Mouse (Mus musculus) megakaryocyte progenitor cell, adult 5-6 weeks (primary cell): Measurements from ENCODE around the gene Il15. TPM values are rescaled to one million over a fixed set of nuclear protein-coding genes. Genes with fewer than 3 reads are reported as not detected.

Experiments
- ATAC-seq: replicated peaks from 2 replicates; pipeline ENCODE4 v1.8.0; 2016; ENCODE audit warnings: mild to moderate bottlenecking, moderate TSS enrichment, inconsistent platforms; ENCODE audit not compliant: poor library complexity
- total RNA-seq, 2 experiments: library from RNA; stranded (forward) in 1 of 2; stranded (reverse) in 1 of 2; fragments of 157-497, 149-512 nt in 1 of 2; fragments of 200-1000 nt in 1 of 2; gene quantifications; 2 replicates each; pipeline versions ENCODE4 v1.2.3 to v1.2.4; 2015 to 2017

Il15 gene
- total RNA-seq (2015) (29.4 and 34.9 TPM in 2 replicates), total RNA-seq (2017) (26.2 and 27.1 TPM in 2 replicates)

DNA sequence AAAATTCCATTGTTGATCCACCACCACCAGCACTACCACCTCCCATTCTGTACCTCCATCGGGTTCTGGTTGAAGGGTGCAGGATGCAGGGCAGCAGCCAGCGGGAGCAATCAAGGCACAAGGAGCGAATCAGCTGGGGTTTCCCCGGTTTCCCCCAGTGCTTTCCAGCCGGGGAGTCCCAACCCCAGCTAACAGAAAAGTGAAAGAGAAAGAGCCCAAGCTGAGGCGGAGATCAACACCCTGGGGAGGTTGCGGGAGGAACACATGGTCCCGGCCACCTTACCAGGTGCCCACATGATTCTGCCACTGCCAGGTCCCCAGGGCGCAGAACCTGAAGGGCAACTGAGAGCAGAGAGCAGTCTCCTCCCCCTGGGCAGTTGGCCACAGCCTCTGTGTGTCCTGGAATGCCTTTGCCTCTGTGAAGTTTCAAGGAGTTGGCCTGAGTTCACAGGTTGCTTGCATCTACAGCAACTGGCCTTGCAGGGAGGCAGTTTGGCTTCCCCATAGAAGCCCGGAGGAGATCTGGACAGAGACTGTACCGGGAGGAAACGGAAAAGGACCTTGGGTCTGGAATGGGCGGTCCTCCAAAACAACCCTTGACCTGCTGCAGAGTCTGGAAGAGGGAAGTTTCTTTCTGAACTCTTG lies at the start of gene Il15:
Gene Il15, minus strand, starts transcription at position 537 of the 645 bp plus-strand sequence.
- peak; percentile 44 for ATAC-seq

DNA sequence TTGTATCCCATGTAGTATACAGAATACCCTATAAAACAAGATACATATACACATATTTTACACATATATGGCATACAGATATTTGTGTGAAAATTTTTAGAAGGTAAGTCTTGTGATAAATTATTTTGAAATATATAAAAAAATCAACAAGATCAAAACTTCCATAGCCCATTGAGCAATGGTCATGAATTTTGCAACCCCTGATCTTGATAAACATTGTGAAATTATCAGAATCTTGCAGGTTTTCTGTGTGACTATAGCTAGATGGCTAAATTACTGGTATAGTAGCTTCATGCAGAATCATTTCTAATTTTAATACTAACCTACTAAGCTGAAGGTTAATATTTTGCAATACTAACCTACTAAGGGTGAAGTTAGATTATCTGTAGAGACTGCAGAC lies 41.9 kb upstream of the Il15 start:
- ATAC-seq: no peak

DNA sequence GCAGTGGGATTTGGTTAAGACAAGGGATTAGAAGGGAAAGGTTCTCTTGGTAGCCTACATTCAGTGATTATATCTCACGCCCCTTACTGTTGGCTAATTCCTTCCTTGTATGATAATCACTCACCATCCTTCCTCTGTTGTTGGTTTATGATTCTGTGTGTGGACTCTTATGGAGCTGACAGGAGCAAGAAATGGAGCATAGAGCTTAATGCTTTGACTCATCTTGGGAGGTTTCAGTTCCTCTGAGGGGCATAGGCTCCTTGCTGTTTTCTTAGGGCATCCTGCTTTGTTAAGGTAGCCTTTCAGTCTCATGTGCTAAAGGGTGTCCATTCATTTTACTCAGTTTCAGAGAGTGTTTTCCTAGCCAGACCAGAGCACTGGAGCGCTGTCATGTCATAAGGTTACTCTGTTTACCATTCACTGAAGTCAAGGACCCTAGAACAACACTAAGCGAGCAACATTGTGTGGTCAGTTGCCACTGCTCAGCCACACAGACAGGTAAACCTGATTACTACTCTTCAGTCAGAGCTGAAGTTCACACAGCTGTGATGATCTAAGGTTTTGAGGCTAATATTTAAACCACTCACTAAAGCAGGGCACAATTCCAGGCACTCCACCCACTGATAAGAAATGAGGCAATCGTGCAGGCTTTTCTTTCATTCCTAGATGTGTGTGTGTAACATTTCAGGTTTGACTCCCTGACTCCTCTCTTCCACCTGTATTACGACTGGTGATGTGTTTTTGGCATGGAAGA lies 13.7 kb upstream of the Il15 start:
- ATAC-seq: peak; percentile 44

DNA sequence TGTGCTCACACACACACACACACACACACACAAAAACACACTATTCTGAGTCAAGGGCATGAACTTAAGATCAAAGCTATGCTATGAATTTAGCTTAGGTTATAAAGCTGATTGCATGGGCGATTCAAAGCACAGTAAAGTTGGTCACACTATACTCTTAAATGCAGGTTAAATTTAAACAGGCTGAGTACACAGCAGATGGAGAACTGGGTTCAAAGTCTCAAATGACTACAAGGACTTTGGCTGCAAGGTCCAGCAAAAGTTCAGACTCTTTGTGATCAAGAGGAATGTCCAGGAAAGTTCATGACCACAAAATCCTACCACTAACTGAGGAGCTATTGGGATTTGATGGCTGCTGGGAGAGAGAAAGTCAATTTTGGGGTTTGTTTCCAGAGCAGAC lies 12.5 kb upstream of the Il15 start:
- no peak for ATAC-seq

GRCm38 (mm10) chr8:82410135-82410534 lies 7.1 kb upstream of the Il15 start:
- no peak for ATAC-seq

DNA sequence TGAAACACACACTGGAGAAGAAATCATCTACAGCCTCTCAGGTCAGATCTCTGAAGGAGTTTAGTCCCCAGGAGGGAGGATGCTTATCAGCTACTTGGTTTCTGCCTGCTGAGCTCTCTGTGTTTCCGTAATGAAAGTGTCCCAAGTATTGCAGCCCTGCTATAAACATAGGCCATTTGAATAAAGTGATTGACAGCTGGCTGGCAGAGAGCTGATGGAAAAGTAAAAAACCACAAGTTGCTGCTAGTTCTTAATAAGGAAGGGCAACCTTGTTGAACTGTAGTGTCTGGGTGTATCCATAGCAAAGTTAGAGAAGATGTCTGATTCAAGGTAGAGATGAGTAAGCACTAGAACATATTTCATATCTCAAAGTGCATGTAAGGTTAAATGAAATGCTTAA lies 4.0 kb upstream of the Il15 start:
- no peak for ATAC-seq

- no peak for ATAC-seq
These were observed 1.0 kb upstream of the Il15 start for GRCm38 (mm10) chr8:82404068-82404467.

GRCm38 (mm10) chr8:82402261-82402685 lies 749 bp downstream of the Il15 start:
- peak; percentile 24 for ATAC-seq

- no peak for ATAC-seq
These were observed 1.5 kb downstream of the Il15 start for GRCm38 (mm10) chr8:82401490-82401889.

DNA sequence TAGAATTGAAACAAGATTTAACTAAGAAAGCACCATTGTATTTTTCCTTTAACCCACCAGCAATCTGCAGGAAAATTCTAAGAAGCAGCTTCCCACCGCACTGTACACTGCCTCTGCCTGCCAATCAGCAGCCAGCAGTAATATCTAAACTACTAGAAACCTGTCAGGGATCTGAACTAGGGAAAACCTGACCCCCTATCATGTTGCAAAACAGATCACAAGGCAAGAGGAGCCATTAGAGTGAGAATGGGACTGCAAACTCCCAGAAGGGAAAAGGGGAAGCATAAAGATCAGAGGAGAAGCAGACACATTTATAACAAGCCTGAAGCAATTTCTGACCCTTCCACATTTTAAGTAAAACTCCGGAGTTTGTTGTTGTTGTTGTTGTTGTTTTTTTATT lies 2.0 kb downstream of the Il15 start:
- ATAC-seq: peak; percentile 49

- ATAC-seq: peak; percentile 37
These were observed 2.6 kb downstream of the Il15 start for GRCm38 (mm10) chr8:82400376-82400775.

- ATAC-seq: peak; percentile 37; the same call in 1 of the 2 replicates
These were observed 4.5 kb downstream of the Il15 start for GRCm38 (mm10) chr8:82398546-82398945.

DNA sequence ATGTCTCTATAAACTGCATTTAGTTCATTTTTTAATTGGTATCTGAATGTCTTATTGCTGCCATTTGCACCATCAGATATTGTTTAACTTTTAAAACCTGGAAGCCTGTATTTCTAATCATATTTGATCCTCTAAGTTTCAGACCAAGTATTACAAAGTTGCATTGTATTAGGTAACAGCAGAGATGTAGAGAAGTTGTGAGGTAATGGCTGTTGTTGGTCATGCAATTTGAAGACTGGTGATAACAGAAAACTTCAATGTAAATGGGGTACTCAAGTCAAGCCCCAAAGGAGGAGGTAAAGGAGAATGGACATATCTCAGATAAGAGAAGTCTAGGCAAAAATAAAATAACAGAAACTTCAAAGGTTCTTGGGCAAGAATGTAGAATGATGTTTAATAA lies 11.8 kb downstream of the Il15 start:
- ATAC-seq: no peak

- no peak for ATAC-seq
These were observed 14.6 kb downstream of the Il15 start for GRCm38 (mm10) chr8:82388356-82388902.

GRCm38 (mm10) chr8:82387614-82388013 lies 15.4 kb downstream of the Il15 start:
- ATAC-seq: peak; percentile 70

DNA sequence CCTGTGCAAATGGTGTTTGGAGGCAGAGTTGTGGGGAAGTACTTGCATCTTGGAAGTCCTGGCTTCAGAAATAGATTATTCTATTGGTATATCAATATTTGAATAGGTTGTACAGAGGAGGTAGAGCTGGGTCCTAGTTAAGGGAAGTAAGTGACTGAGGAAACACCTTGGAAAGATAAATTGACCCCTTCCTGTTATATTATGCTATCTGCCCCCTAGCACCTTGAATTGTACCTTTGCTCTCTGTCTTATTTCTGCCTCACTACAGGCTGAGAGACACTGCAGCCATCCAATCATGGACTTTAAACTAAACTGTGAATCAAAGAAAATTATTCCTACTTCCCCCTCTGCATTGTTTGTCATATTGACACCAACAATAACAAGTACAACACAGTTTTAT lies 17.2 kb downstream of the Il15 start:
- no peak for ATAC-seq

DNA sequence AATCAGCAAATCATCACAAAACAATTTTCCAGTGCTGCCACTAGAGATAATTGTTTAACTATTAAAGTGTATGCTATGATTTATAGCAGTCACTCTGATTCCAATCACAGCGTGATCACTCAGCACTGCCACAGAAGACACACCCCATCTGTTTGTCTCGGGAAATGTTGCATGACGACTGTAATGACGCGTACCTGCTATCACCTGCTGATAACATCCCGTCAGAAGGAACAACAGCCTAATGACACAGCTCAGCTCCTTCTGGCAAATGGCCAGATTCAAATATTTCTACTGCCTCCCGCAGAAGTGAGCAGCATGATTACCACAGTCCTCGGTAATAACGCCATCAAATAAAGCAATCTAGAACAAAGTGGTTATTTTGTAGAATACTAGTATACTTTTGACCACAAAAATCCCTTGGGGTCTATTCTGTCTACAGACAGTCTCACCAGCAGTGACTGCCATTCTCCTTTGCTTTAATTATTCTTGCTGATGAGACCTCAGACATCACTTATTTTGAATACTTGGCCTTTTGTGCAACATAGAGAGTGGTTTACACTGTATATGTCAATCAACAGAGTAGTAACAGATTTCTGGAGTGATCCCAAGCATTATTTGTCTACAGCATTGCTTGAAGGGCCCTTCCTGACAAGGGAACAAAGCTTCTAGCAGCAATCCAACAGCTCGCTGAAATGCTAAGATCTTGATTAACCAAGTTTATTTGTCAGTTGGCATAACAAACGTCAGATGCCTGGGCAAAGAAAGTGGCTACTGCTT lies 18.4 kb downstream of the Il15 start:
- ATAC-seq: peak; percentile 20; the same call in 1 of the 2 replicates

- ATAC-seq: peak; percentile 92
These were observed 19.7 kb downstream of the Il15 start for GRCm38 (mm10) chr8:82383346-82383745.

DNA sequence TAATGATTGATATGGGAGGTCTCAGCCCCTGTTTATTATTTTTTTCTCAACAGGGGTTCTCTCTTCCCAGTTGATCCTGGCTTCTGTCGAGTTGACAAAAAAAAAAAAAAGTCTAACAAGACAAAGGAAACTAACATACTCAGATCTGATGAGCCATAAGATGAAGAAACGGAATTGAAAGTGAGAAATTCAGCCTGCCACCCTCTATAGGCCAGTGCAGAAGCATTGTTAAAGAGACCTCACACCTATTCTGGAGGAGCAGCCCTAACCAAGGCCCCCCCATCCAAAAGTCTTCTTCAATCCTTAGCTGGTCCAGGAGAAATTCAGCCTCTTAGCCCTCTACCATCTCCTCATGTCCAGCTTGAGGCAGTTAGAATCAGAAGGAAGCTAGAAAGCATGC lies 20.7 kb downstream of the Il15 start:
- ATAC-seq: peak; percentile 23; the same call in 1 of the 2 replicates

DNA sequence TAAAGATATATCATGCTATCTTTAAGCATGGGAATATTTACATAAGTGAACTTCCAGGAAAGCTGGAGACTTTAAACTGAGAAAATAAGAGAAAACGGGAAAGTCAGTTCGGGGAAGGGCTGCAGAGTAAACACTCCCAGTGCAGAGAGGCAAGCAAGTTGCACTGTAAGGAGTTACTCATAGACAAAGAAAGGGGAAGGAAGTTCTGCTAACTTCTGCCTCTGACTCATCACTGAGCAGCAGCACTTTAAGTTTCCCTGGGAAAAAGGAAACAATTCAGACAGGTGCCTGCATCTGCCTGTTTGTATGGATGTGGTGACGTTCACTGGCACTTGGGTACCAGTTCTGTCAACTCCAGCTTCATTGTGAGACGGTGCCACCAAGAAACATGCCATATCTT lies 28.6 kb downstream of the Il15 start:
- peak; percentile 93 for ATAC-seq

DNA sequence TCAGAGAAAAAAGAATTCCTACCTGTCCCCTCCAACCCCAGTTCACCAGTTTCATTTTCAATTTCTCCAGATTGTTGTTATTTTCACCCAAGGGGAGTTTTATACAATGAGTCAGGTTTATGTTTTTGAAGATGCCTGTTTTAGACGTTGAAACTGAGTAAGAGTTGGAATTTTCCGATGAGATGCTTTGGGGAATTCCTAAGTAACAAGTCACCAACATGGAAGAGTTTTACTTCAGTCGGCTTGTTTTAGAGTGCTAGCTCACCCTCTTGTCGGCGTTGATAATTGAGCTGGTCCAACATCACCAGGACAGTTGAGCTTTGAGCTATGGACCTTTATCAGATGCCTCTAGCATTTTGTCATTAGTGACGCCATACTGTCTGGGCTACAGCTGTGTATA lies 30.2 kb downstream of the Il15 start:
- ATAC-seq: no peak
